Mouse (Mus musculus): ENCODE results near the gene Gm34653.

GRCm38 (mm10) chr2:34810775-34811174 lies 22.0 kb upstream of the Gm34653 start:
- TF ChIP-seq CTCF (IDR thresholded peaks at IDR 0.05; ENCODE audit: control insufficient read depth, insufficient read depth, insufficient replicate concordance, low read depth, low read length) (no peak), POLR2A (IDR thresholded peaks at IDR 0.05; ENCODE audit: control insufficient read depth, low read depth, low read length) (no peak)

Data from testis, adult 2 months (tissue).